In genomic region chr7:64776708-64777489, GRCm38 (mm10) we compare ENCODE assay signal across 26 mouse cellular contexts.
DNase-seq lines count a peak whose midpoint lies in the region; ATAC-seq lines count a peak whose summit lies in the region.
"Had no signal": no experiment of that assay in that cellular context is flagged by ENCODE, and none has a peak within 500 bp of the region (broad histone marks: within the 10 kb centered on the region; RNA-seq: fewer than 3 reads in every experiment).

No protein-coding gene starts in this region.

- H3K27me3 ChIP-seq in lung, embryonic 15.5 days: no peaks in the 10 kb centered on the region
- H3K27me3 ChIP-seq in liver, embryonic 11.5 days (replicated peaks; ENCODE audit: control insufficient read depth, insufficient read depth, low read length): no peaks in the 10 kb centered on the region
- H3K27me3 ChIP-seq: embryonic facial prominence, embryonic 13.5 days; forebrain, embryonic 12.5 days; heart, embryonic 15.5 days; hindbrain, embryonic 13.5 days; neural tube, embryonic 15.5 days had no signal

- H3K4me3 ChIP-seq in lung, embryonic 15.5 days: no peak overlapping the region
- no peak overlapping the region for H3K4me3 ChIP-seq in liver, embryonic 11.5 days (ENCODE audit: low read depth, low read length)
- H3K4me3 ChIP-seq: embryonic facial prominence, embryonic 13.5 days; erythroblast, embryonic 14.5 days; forebrain, embryonic 12.5 days; heart, adult 2 months; heart, embryonic 15.5 days; hindbrain, embryonic 13.5 days; neural tube, embryonic 15.5 days had no signal

- H3K4me1 ChIP-seq in lung, embryonic 15.5 days: no peaks in the 10 kb centered on the region
- H3K4me1 ChIP-seq in liver, embryonic 11.5 days (replicated peaks; ENCODE audit: control insufficient read depth, insufficient read depth, low read length): no peaks in the 10 kb centered on the region
- H3K4me1 ChIP-seq: heart, embryonic 15.5 days had no signal

- H3K4me2 ChIP-seq in lung, embryonic 15.5 days: no peak overlapping the region
- no peak overlapping the region for H3K4me2 ChIP-seq in liver, embryonic 11.5 days
- H3K4me2 ChIP-seq: embryonic facial prominence, embryonic 13.5 days; forebrain, embryonic 12.5 days; heart, embryonic 15.5 days; hindbrain, embryonic 13.5 days; midbrain, embryonic 11.5 days; neural tube, embryonic 15.5 days had no signal

- H3K27ac ChIP-seq in lung, embryonic 15.5 days: peak overlapping the region; percentile 48; the same call in 1 of the 2 replicates
- H3K27ac ChIP-seq in liver, embryonic 11.5 days (ENCODE audit: low read depth, low read length): no peak overlapping the region
- H3K27ac ChIP-seq: embryonic facial prominence, embryonic 13.5 days; forebrain, embryonic 12.5 days; heart, adult 2 months; heart, embryonic 15.5 days; hindbrain, embryonic 13.5 days; liver, embryonic 14.5 days; neural tube, embryonic 15.5 days had no signal

- no peaks in the 10 kb centered on the region for H3K36me3 ChIP-seq in lung, embryonic 15.5 days
- no peaks in the 10 kb centered on the region for H3K36me3 ChIP-seq in liver, embryonic 11.5 days (ENCODE audit: control insufficient read depth, insufficient read depth, low read length)
- H3K36me3 ChIP-seq: embryonic facial prominence, embryonic 13.5 days; forebrain, embryonic 12.5 days; heart, embryonic 15.5 days; hindbrain, embryonic 13.5 days; neural tube, embryonic 15.5 days had no signal

- 70% methylated on average over 13 of the region's 13 CpGs for WGBS in lung, embryonic 15.5 days
- 76% methylated on average over 13 of the region's 13 CpGs for WGBS in liver, embryonic 11.5 days

- DNase-seq in left cerebral cortex, postnatal 36 days (ENCODE audit: low spot score in 2 of 2): peak; percentile 73 to 80
- DNase-seq in left cerebral cortex, postnatal 4 days: no peak
- peak; percentile 65 to 77 for DNase-seq in lung, adult 18-20 months
- DNase-seq in lung, postnatal 36 days: peak; percentile 75
- no peak for DNase-seq in heart, adult 9 months (ENCODE audit: low spot score in 2 of 2)
- no peak for DNase-seq in liver, embryonic 11.5 days (ENCODE audit: low spot score)
- DNase-seq: adrenal gland, adult 8-10 months; cerebellum, adult 2 months; cerebellum, postnatal 25 days; gastrocnemius, postnatal 36 days; heart, adult 2 months; heart, postnatal 36 days; kidney, adult 8-10 months; kidney, postnatal 10 days; spleen, adult 18-20 months; thymus, postnatal 14 days had no signal

- intact Hi-C loops in left cerebral cortex, postnatal 36 days (cut with DNase I): no loop called here
- intact Hi-C loops in left cerebral cortex, postnatal 4 days (cut with DNase I): no loop called here

- no peaks in the 10 kb centered on the region for H3K9me3 ChIP-seq in lung, embryonic 15.5 days
- no peaks in the 10 kb centered on the region for H3K9me3 ChIP-seq in liver, embryonic 11.5 days (ENCODE audit: control insufficient read depth, low read length)
- H3K9me3 ChIP-seq: embryonic facial prominence, embryonic 13.5 days; forebrain, embryonic 12.5 days; heart, embryonic 15.5 days; hindbrain, embryonic 13.5 days; neural tube, embryonic 15.5 days had no signal

- no peak overlapping the region for H3K9ac ChIP-seq in lung, embryonic 15.5 days
- H3K9ac ChIP-seq in liver, embryonic 11.5 days (ENCODE audit: low read depth, low read length): no peak overlapping the region
- H3K9ac ChIP-seq: embryonic facial prominence, embryonic 13.5 days; forebrain, embryonic 12.5 days; heart, embryonic 15.5 days; hindbrain, embryonic 13.5 days; liver, embryonic 14.5 days; neural tube, embryonic 15.5 days had no signal

- ATAC-seq in lung, embryonic 15.5 days (ENCODE audit: borderline replicate concordance, extremely low read depth, low FRiP score, low TSS enrichment): no peak; the same call in 1 of the 2 replicates
- ATAC-seq in inflammation-experienced regulatory T-cells, adult 6 months: no peak
- ATAC-seq in liver, embryonic 11.5 days (replicated peaks; ENCODE audit: low FRiP score): no peak

Comparison
In these comparisons a context has a peak if more than half of its experiments do, and no peak if none do; other contexts are left out.
1. DNase-seq: peak in left cerebral cortex, postnatal 36 days (2 of 2), lung, adult 18-20 months (2 of 2) and lung, postnatal 36 days (single experiment); none in left cerebral cortex, postnatal 4 days (single experiment), heart, adult 9 months (0 of 2) and liver, embryonic 11.5 days (single experiment).